ENCODE assay signal across 18 mouse cellular contexts in genomic region chr4:73542331-73542730, GRCm38 (mm10).
"Had no signal": no experiment of that assay in that cellular context is flagged by ENCODE, and none has a peak within 500 bp of the region (broad histone marks: within the 10 kb centered on the region; RNA-seq: fewer than 3 reads in every experiment).

No protein-coding gene starts in this region.

- ATAC-seq: lung, postnatal 0 days; midbrain, embryonic 15.5 days had no signal

- H3K9ac ChIP-seq: limb, embryonic 12.5 days; limb, embryonic 15.5 days; liver, embryonic 14.5 days; liver, postnatal 0 days; lung, embryonic 14.5 days; midbrain, embryonic 12.5 days; midbrain, embryonic 15.5 days had no signal

- DNase-seq: kidney, adult 18-20 months; kidney, adult 9 months; kidney, postnatal 14 days; kidney, postnatal 4 days; layer of hippocampus, adult 9-11 months; liver, postnatal 0 days; lung, embryonic 14.5 days; thymus, adult 18-20 months; thymus, postnatal 36 days had no signal

- H3K27me3 ChIP-seq: limb, embryonic 12.5 days; limb, embryonic 15.5 days; midbrain, embryonic 12.5 days; midbrain, embryonic 15.5 days had no signal

- H3K36me3 ChIP-seq: limb, embryonic 12.5 days; limb, embryonic 15.5 days; midbrain, embryonic 12.5 days; midbrain, embryonic 15.5 days had no signal

- H3K4me2 ChIP-seq: limb, embryonic 12.5 days; limb, embryonic 15.5 days; liver, embryonic 11.5 days; lung, embryonic 14.5 days; midbrain, embryonic 12.5 days; midbrain, embryonic 15.5 days had no signal

- H3K4me1 ChIP-seq: limb, embryonic 12.5 days; limb, embryonic 15.5 days; midbrain, embryonic 12.5 days; midbrain, embryonic 15.5 days had no signal

- H3K9me3 ChIP-seq: limb, embryonic 15.5 days; midbrain, embryonic 12.5 days; midbrain, embryonic 15.5 days had no signal

- H3K27ac ChIP-seq: layer of hippocampus, adult 2 months; limb, embryonic 12.5 days; limb, embryonic 15.5 days; liver, embryonic 14.5 days; macrophage; midbrain, embryonic 12.5 days; midbrain, embryonic 15.5 days had no signal

- H3K4me3 ChIP-seq: layer of hippocampus, adult 2 months; limb, embryonic 12.5 days; limb, embryonic 15.5 days; midbrain, embryonic 12.5 days; midbrain, embryonic 15.5 days had no signal
